Mouse (Mus musculus): ENCODE data around the gene Styxl1. TPM values are rescaled to one million over a fixed set of nuclear protein-coding genes. Genes with fewer than 3 reads are reported as not detected.

The Styxl1 gene
- polyA plus RNA-seq, 1 experiment from 2014 or later, result 0.27 TPM

GRCm38 (mm10) chr5:135807263-135807637 lies 29.1 kb upstream of the Styxl1 start:
- 34% methylated on average over 3 of the region's 3 CpGs for WGBS
- Histone ChIP-seq H3K4me2 (replicated peaks; ENCODE audit: low read depth) (no peak overlapping the region), H3K27ac (replicated peaks) (no peak overlapping the region), H3K36me3 (ENCODE audit: control insufficient read depth, insufficient read depth, low read length) (no peaks in the 10 kb centered on the region), H3K27me3 (ENCODE audit: control insufficient read depth, insufficient read depth, low read length) (no peaks in the 10 kb centered on the region), H3K9ac (ENCODE audit: low read length) (no peak overlapping the region), H3K9me3 (ENCODE audit: control insufficient read depth, low read length) (no peaks in the 10 kb centered on the region), H3K4me1 (replicated peaks; ENCODE audit: control insufficient read depth, insufficient read depth) (no peaks in the 10 kb centered on the region), H3K4me3 (ENCODE audit: low read depth, low read length) (no peak overlapping the region)
- TF ChIP-seq EP300 (optimal IDR thresholded peaks at IDR 0.05), result no peak
- TF ChIP-seq CTCF (IDR thresholded peaks at IDR 0.05; ENCODE audit: low read depth), result no peak
- ATAC-seq (ENCODE audit: low FRiP score, low TSS enrichment) (no peak), DNase-seq (ENCODE audit: low spot score) (no peak)

DNA sequence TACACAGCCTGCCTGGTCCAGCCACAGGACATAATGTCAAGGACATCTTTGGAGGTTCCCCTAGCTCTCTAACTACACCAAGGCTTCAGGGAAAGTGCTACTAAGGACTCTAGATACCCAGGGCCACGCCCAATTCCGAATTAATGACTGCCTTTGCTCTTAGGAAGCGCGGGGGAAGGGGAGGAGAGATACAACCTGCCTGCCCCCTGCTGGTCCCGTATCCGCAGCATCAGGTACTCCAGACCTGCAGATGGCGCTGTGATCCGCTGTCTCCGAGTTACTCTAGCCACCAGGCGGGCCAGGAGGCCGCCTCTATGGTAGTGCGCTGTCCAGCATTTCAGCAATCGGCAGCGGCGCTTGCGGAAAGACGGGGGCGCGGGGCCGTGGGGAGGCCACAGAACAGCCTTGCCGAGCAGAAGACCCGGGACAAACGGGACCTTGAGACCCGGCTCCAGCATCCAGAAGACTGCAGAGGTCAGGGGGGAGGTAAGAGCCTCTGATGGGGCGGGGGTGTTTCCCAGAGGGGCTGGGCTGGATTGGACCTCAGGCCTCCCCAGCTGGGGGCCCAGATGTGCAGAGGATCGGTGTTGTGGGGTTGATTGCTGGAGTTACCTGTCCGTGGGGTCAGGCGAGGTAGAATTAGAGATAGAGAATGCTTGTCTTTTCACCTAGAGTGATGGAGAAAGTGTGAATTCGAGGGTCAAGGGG lies 28.5 kb upstream of the Styxl1 start, which contains the start of gene Srrm3:
Gene Srrm3 (plus strand): TSS at position 336 of the 708 bp plus-strand sequence.
- Histone ChIP-seq H3K36me3 (ENCODE audit: control insufficient read depth, insufficient read depth, low read length) (no peaks in the 10 kb centered on the region), H3K9ac (ENCODE audit: low read length) (no peak within 1 kb of the TSS), H3K4me1 (replicated peaks; ENCODE audit: control insufficient read depth, insufficient read depth) (no peaks in the 10 kb centered on the region), H3K4me2 (replicated peaks; ENCODE audit: low read depth) (no peak within 1 kb of the TSS), H3K4me3 (ENCODE audit: low read depth, low read length) (no peak within 1 kb of the TSS), H3K27me3 (ENCODE audit: control insufficient read depth, insufficient read depth, low read length) (no peaks in the 10 kb centered on the region), H3K27ac (replicated peaks) (no peak within 1 kb of the TSS), H3K9me3 (ENCODE audit: control insufficient read depth, low read length) (no peaks in the 10 kb centered on the region)
- DNase-seq (ENCODE audit: low spot score) (peak; percentile 92), ATAC-seq (ENCODE audit: low FRiP score, low TSS enrichment) (peak; percentile 79)
- TF ChIP-seq EP300 (optimal IDR thresholded peaks at IDR 0.05), result no peak
- peak; percentile 100 for TF ChIP-seq CTCF (IDR thresholded peaks at IDR 0.05; ENCODE audit: low read depth)
- 5% methylated on average over 29 of the region's 29 CpGs for WGBS

DNA sequence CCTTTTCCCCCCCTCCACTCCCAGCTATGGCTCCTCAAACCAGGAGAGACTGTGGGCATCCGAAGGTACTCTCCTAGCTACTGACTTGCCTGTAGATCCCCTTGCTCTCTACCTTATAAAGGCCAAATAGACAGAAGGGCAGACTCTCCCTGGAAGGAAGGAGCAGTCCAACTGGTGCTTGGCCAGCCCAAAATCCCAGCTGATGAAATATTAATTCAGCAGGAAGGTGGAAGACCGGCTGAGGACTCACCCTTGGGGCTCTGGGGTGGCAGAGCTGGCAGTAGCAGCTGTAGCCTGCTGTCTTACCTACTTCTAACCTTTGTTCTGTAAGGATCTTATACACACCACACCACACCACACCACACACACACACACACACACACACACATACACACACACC lies 26.6 kb upstream of the Styxl1 start:
- 40% methylated on average over 2 of the region's 2 CpGs for WGBS
- no peaks in the 10 kb centered on the region for H3K36me3 ChIP-seq (ENCODE audit: control insufficient read depth, insufficient read depth, low read length)
- ATAC-seq (ENCODE audit: low FRiP score, low TSS enrichment) (no peak), DNase-seq (ENCODE audit: low spot score) (no peak)
- TF ChIP-seq CTCF (IDR thresholded peaks at IDR 0.05; ENCODE audit: low read depth), result no peak
- no peak for TF ChIP-seq EP300 (optimal IDR thresholded peaks at IDR 0.05)
- H3K4me3 ChIP-seq (ENCODE audit: low read depth, low read length), result no peak overlapping the region
- H3K27me3 ChIP-seq (ENCODE audit: control insufficient read depth, insufficient read depth, low read length), result no peaks in the 10 kb centered on the region
- H3K27ac ChIP-seq (replicated peaks), result no peak overlapping the region
- no peaks in the 10 kb centered on the region for H3K4me1 ChIP-seq (replicated peaks; ENCODE audit: control insufficient read depth, insufficient read depth)
- no peak overlapping the region for H3K9ac ChIP-seq (ENCODE audit: low read length)
- no peak overlapping the region for H3K4me2 ChIP-seq (replicated peaks; ENCODE audit: low read depth)
- H3K9me3 ChIP-seq (ENCODE audit: control insufficient read depth, low read length), result no peaks in the 10 kb centered on the region

GRCm38 (mm10) chr5:135803676-135804075 lies 25.5 kb upstream of the Styxl1 start:
- TF ChIP-seq EP300 (optimal IDR thresholded peaks at IDR 0.05) (no peak), CTCF (IDR thresholded peaks at IDR 0.05; ENCODE audit: low read depth) (no peak)
- ATAC-seq (ENCODE audit: low FRiP score, low TSS enrichment) (no peak), DNase-seq (ENCODE audit: low spot score) (no peak)
- WGBS, result 56% methylated on average over 4 of the region's 4 CpGs
- H3K36me3 ChIP-seq (ENCODE audit: control insufficient read depth, insufficient read depth, low read length), result no peaks in the 10 kb centered on the region
- H3K4me3 ChIP-seq (ENCODE audit: low read depth, low read length), result no peak overlapping the region
- no peak overlapping the region for H3K9ac ChIP-seq (ENCODE audit: low read length)
- no peak overlapping the region for H3K27ac ChIP-seq (replicated peaks)
- H3K4me2 ChIP-seq (replicated peaks; ENCODE audit: low read depth), result no peak overlapping the region
- no peaks in the 10 kb centered on the region for H3K9me3 ChIP-seq (ENCODE audit: control insufficient read depth, low read length)
- no peaks in the 10 kb centered on the region for H3K27me3 ChIP-seq (ENCODE audit: control insufficient read depth, insufficient read depth, low read length)
- no peaks in the 10 kb centered on the region for H3K4me1 ChIP-seq (replicated peaks; ENCODE audit: control insufficient read depth, insufficient read depth)

DNA sequence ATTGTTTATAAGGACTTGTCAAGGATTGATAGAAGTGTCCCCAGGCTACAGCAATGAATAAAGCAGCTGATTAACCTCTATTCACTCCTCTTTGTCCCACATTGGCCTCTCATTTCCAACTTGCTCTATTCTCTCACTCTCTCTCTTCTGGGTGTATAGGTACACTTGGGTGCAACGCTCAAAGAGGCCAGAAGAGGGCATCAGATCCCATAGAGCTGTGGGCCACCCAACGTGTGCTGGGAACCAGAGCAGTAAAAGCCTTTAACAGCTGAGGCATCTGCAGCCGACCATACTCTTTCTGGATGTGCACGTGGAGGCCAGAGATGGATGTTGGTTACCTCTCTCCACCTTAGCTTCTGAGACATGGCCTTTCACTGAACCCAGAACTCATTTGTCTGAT lies 24.9 kb upstream of the Styxl1 start:
- no peak overlapping the region for H3K4me2 ChIP-seq (replicated peaks; ENCODE audit: low read depth)
- TF ChIP-seq EP300 (optimal IDR thresholded peaks at IDR 0.05), result no peak
- TF ChIP-seq CTCF (IDR thresholded peaks at IDR 0.05; ENCODE audit: low read depth), result peak; percentile 33
- no peaks in the 10 kb centered on the region for H3K36me3 ChIP-seq (ENCODE audit: control insufficient read depth, insufficient read depth, low read length)
- no peaks in the 10 kb centered on the region for H3K27me3 ChIP-seq (ENCODE audit: control insufficient read depth, insufficient read depth, low read length)
- no peak for ATAC-seq (ENCODE audit: low FRiP score, low TSS enrichment)
- H3K4me3 ChIP-seq (ENCODE audit: low read depth, low read length), result no peak overlapping the region
- no peaks in the 10 kb centered on the region for H3K9me3 ChIP-seq (ENCODE audit: control insufficient read depth, low read length)
- no peak overlapping the region for H3K9ac ChIP-seq (ENCODE audit: low read length)
- no peaks in the 10 kb centered on the region for H3K4me1 ChIP-seq (replicated peaks; ENCODE audit: control insufficient read depth, insufficient read depth)
- no peak for DNase-seq (ENCODE audit: low spot score)
- 63% methylated on average over 4 of the region's 4 CpGs for WGBS
- H3K27ac ChIP-seq (replicated peaks), result no peak overlapping the region

DNA sequence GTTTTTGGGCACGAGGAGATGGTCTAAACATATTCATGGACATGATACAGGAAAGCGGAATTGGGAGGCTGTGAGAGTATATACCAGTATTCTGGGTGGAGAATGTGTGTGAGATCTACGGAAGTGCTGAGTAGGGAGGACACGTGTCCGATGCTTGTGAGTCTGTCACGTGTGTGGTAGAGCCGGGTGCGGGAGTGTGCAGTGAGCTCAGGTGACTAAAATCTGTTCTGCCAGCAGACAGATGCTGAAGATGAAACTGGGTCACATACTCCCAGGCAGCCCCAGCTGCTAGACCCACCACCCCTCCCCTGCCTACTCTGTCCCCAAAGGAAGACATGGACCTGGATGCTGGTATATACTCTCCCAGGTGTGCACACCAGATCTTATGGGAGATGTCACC lies 24.5 kb upstream of the Styxl1 start:
- H3K27me3 ChIP-seq (ENCODE audit: control insufficient read depth, insufficient read depth, low read length), result no peaks in the 10 kb centered on the region
- no peak overlapping the region for H3K4me3 ChIP-seq (ENCODE audit: low read depth, low read length)
- H3K4me1 ChIP-seq (replicated peaks; ENCODE audit: control insufficient read depth, insufficient read depth), result no peaks in the 10 kb centered on the region
- ATAC-seq (ENCODE audit: low FRiP score, low TSS enrichment), result no peak
- no peak for DNase-seq (ENCODE audit: low spot score)
- no peak overlapping the region for H3K27ac ChIP-seq (replicated peaks)
- no peak for TF ChIP-seq EP300 (optimal IDR thresholded peaks at IDR 0.05)
- no peak for TF ChIP-seq CTCF (IDR thresholded peaks at IDR 0.05; ENCODE audit: low read depth)
- H3K9ac ChIP-seq (ENCODE audit: low read length), result no peak overlapping the region
- H3K4me2 ChIP-seq (replicated peaks; ENCODE audit: low read depth), result no peak overlapping the region
- WGBS, result 89% methylated on average over 8 of the region's 8 CpGs
- no peaks in the 10 kb centered on the region for H3K36me3 ChIP-seq (ENCODE audit: control insufficient read depth, insufficient read depth, low read length)
- H3K9me3 ChIP-seq (ENCODE audit: control insufficient read depth, low read length), result no peaks in the 10 kb centered on the region
